Mouse (Mus musculus) cerebellum, adult (tissue): Measurements from ENCODE around the gene Ksr2.

ENCODE experiments used
- ATAC-seq: cut with Nextera tagmentation; 2 replicates; pipeline ENCODE4 v1.9.2; 2017; ENCODE audit warnings: mild to moderate bottlenecking, moderate library complexity, mixed read lengths; ENCODE audit not compliant: insufficient number of reproducible peaks, low FRiP score, low TSS enrichment

The Ksr2 gene

GRCm38 (mm10) chr5:117516597-117516996 lies 102.8 kb downstream of the Ksr2 start:
- no peak for ATAC-seq

- ATAC-seq, result no peak
These were observed 106.2 kb downstream of the Ksr2 start for GRCm38 (mm10) chr5:117519858-117520495.

- ATAC-seq, result no peak
These were observed 107.4 kb downstream of the Ksr2 start for GRCm38 (mm10) chr5:117521156-117521555.

- no peak for ATAC-seq
These were observed 107.9 kb downstream of the Ksr2 start for GRCm38 (mm10) chr5:117521701-117522100.

GRCm38 (mm10) chr5:117522471-117522870 lies 108.7 kb downstream of the Ksr2 start:
- no peak for ATAC-seq

- ATAC-seq, result peak; percentile 52; the same call in 1 of the 2 replicates
These were observed 109.2 kb downstream of the Ksr2 start for GRCm38 (mm10) chr5:117523010-117523409.

GRCm38 (mm10) chr5:117530991-117531390 lies 117.2 kb downstream of the Ksr2 start:
- no peak for ATAC-seq

GRCm38 (mm10) chr5:117539221-117539620 lies 125.4 kb downstream of the Ksr2 start:
- ATAC-seq, result no peak

GRCm38 (mm10) chr5:117541654-117542053 lies 127.9 kb downstream of the Ksr2 start:
- no peak for ATAC-seq

GRCm38 (mm10) chr5:117546694-117547268 lies 133.0 kb downstream of the Ksr2 start:
- no peak for ATAC-seq

GRCm38 (mm10) chr5:117550992-117551391 lies 137.2 kb downstream of the Ksr2 start:
- ATAC-seq, result no peak

GRCm38 (mm10) chr5:117552096-117552495 lies 138.3 kb downstream of the Ksr2 start:
- no peak for ATAC-seq

- no peak for ATAC-seq
These were observed 140.7 kb downstream of the Ksr2 start for GRCm38 (mm10) chr5:117554505-117554904.

- peak; percentile 41; the same call in 1 of the 2 replicates for ATAC-seq
These were observed 142.8 kb downstream of the Ksr2 start for GRCm38 (mm10) chr5:117556570-117556969.

- no peak for ATAC-seq
These were observed 147.3 kb downstream of the Ksr2 start for GRCm38 (mm10) chr5:117561080-117561479.

- peak; percentile 62; the same call in 1 of the 2 replicates for ATAC-seq
These were observed 152.4 kb downstream of the Ksr2 start for GRCm38 (mm10) chr5:117566051-117566665.

- ATAC-seq, result peak; percentile 73; the same call in 1 of the 2 replicates
These were observed 155.5 kb downstream of the Ksr2 start for GRCm38 (mm10) chr5:117569190-117569795.

GRCm38 (mm10) chr5:117572428-117572827 lies 158.6 kb downstream of the Ksr2 start:
- no peak for ATAC-seq

GRCm38 (mm10) chr5:117574894-117575293 lies 161.1 kb downstream of the Ksr2 start:
- no peak for ATAC-seq

GRCm38 (mm10) chr5:117577598-117577997 lies 163.8 kb downstream of the Ksr2 start:
- no peak for ATAC-seq

- ATAC-seq, result no peak
These were observed 167.9 kb downstream of the Ksr2 start for GRCm38 (mm10) chr5:117581711-117582110.
